Mouse (Mus musculus): ENCODE results near the gene Acss1.

- TF ChIP-seq CTCF (IDR thresholded peaks at IDR 0.05; ENCODE audit: low read depth, low read length) (no peak), GATA1 (IDR thresholded peaks at IDR 0.05; ENCODE audit: borderline replicate concordance, low read length) (no peak), TAL1 (conservative IDR thresholded peaks at IDR 0.05; ENCODE audit: low read depth, low read length) (no peak)
These were observed 29.9 kb downstream of the Acss1 start for GRCm38 (mm10) chr2:150638370-150638733.
